In the genomic region with DNA sequence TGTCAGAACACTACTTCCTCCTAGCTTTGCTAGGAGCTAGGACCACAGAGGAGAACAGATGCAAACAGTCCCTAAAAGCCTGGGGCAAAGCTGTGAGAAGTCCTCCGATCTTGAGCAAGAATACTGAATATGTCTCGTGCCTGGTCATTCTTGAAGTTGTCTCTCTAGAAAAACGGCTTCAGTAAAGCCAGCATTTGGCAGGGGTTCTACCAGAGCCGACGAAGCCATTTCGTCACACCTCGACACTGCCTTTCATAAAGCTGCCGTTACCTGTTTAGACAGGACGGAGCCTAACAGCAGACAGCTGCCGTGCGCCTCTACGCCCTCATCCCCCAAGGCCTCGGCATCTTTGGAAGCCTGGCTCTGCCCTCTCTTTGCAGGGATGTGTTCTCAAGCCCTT, we compare ENCODE assay signal across 15 mouse cellular contexts.
"Had no signal": no experiment of that assay in that cellular context is flagged by ENCODE, and none has a peak within 500 bp of the region (broad histone marks: within the 10 kb centered on the region; RNA-seq: fewer than 3 reads in every experiment).

No protein-coding gene starts in this region.

- H3K27me3 ChIP-seq: lung, embryonic 15.5 days; megakaryocyte, embryonic 14.5 days; midbrain, embryonic 12.5 days; midbrain, embryonic 15.5 days; neural tube, embryonic 12.5 days; stomach, embryonic 15.5 days had no signal

- H3K4me2 ChIP-seq: lung, embryonic 15.5 days; midbrain, embryonic 12.5 days; midbrain, embryonic 15.5 days; neural tube, embryonic 12.5 days; stomach, embryonic 15.5 days had no signal

- ATAC-seq: midbrain, embryonic 15.5 days had no signal

- H3K4me1 ChIP-seq: lung, embryonic 15.5 days; megakaryocyte, embryonic 14.5 days; midbrain, embryonic 12.5 days; midbrain, embryonic 15.5 days; neural tube, embryonic 12.5 days; stomach, embryonic 15.5 days had no signal

- H3K4me3 ChIP-seq: lung, embryonic 15.5 days; megakaryocyte, embryonic 14.5 days; midbrain, embryonic 12.5 days; midbrain, embryonic 15.5 days; neural tube, embryonic 12.5 days; stomach, embryonic 15.5 days had no signal

- H3K9ac ChIP-seq: lung, embryonic 15.5 days; midbrain, embryonic 12.5 days; midbrain, embryonic 15.5 days; neural tube, embryonic 12.5 days; stomach, embryonic 15.5 days had no signal

- DNase-seq: lung, adult 2 months; lung, postnatal 14 days; lung, postnatal 36 days; right cerebral cortex, postnatal 14 days; thymus, adult 2 months; thymus, postnatal 25 days; thymus, postnatal 4 days had no signal

- H3K27ac ChIP-seq: lung, embryonic 15.5 days; macrophage; midbrain, embryonic 12.5 days; midbrain, embryonic 15.5 days; neural tube, embryonic 12.5 days; stomach, embryonic 15.5 days; stomach, postnatal 0 days had no signal

- H3K9me3 ChIP-seq: lung, embryonic 15.5 days; megakaryocyte, embryonic 14.5 days; midbrain, embryonic 12.5 days; midbrain, embryonic 15.5 days; neural tube, embryonic 12.5 days; stomach, embryonic 15.5 days had no signal
